Mouse (Mus musculus): ENCODE results near the gene Gm18596. TPM values are rescaled to one million over a fixed set of nuclear protein-coding genes. Genes with fewer than 3 reads are reported as not detected.
A peak's percentile ranks its signal among the peaks of the same experiment; 100 is the strongest.
"Not testable (repeated sequence)": the region's sequence is repeated elsewhere in the genome, so short reads cannot be mapped to it uniquely, and the experiment has no call there.

Gm18596 gene
- polyA plus RNA-seq, 1 experiment from 2014 or later, result not detected

DNA sequence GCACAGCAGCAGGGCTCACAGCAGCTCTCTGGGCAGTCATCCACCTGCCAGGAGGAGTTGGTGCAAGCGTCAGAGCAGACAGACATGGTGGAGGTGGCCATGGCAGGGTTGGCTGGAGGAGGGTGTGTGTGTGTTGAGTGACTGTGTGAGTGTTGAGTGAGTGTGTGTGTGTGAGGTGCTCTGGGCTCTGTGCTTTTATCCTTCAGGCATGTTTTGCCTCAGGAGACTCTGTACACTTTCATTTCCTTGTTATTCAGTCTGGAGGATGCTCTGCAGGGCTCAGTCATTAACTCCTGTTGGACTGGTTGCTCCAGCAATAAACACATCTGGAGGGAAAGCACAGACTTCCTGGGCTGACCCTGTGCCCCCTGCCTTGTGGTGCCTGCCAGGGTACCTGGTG, 8.8 kb upstream of the Gm18596 start, which contains the start of gene Gm9736:
Gene Gm9736 (minus strand): TSS at position 101 of the 400 bp plus-strand sequence.
- not testable (repeated sequence) for H3K9ac ChIP-seq (replicated peaks); H3K36me3 ChIP-seq; H3K4me3 ChIP-seq (replicated peaks); ATAC-seq; H3K4me1 ChIP-seq (replicated peaks); H3K4me2 ChIP-seq (replicated peaks); H3K27me3 ChIP-seq; H3K9me3 ChIP-seq
- 50% methylated on average over 1 of the region's 1 CpGs for WGBS
- peak within 1 kb of the TSS; percentile 35; the same call in 1 of the 2 replicates for H3K27ac ChIP-seq

DNA sequence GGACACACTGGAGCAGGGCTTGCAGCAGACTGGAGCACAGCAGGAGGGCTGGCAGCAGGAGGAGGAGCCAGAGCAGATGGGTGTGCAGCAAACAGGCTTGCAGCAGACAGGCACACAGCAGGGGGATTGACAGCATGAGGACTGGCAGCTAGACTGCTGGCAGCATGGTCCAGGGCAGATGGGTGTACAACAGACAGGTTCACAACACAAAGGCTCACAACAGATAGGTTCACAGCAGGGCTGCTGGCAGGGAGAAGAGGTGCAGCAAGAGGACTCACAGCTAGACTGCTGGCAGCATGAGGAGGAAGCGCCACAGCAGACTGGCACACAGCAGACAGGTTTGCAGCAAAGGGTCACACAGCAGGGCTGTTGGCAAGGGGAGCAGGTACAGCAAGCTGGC, 8.2 kb upstream of the Gm18596 start:
- 85% methylated on average over 1 of the region's 1 CpGs for WGBS
- not testable (repeated sequence) for H3K27ac ChIP-seq; H3K4me1 ChIP-seq (replicated peaks); H3K9me3 ChIP-seq; H3K9ac ChIP-seq (replicated peaks); H3K27me3 ChIP-seq; H3K4me3 ChIP-seq (replicated peaks); H3K36me3 ChIP-seq; H3K4me2 ChIP-seq (replicated peaks); ATAC-seq

DNA sequence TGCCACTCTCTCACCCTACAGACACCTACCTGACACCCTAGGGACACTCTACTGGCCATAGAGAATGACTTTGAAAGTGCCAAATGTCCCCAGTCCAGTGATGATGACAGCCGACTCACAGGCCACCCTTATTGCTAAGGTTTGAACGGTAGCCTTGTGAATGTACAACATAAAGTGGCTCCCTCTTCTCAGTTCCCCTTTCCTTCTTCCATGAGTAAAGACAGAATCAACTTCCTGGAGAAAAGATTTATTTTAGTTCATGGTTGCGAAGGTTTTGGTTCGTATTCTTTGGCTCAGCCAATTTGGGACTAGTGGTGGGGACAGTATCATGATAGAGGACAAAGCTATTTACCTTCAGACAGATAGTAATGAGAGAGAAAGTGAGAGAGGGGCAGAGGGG, 3.5 kb downstream of the Gm18596 start:
- Histone ChIP-seq H3K9ac (replicated peaks) (no peak overlapping the region), H3K4me1 (replicated peaks) (peaks cover 6% of the 10 kb centered on the region), H3K4me3 (replicated peaks) (no peak overlapping the region), H3K27ac (no peak overlapping the region), H3K4me2 (replicated peaks) (no peak overlapping the region), H3K27me3 (no peaks in the 10 kb centered on the region), H3K36me3 (no peaks in the 10 kb centered on the region), H3K9me3 (no peaks in the 10 kb centered on the region)
- WGBS, result 90% methylated on average over 4 of the region's 4 CpGs
- ATAC-seq, result no peak

- Histone ChIP-seq H3K9ac (replicated peaks) (no peak overlapping the region), H3K27me3 (no peaks in the 10 kb centered on the region), H3K4me2 (replicated peaks) (no peak overlapping the region), H3K27ac (no peak overlapping the region), H3K36me3 (no peaks in the 10 kb centered on the region), H3K4me3 (replicated peaks) (no peak overlapping the region), H3K9me3 (no peaks in the 10 kb centered on the region), H3K4me1 (replicated peaks) (peaks cover 6% of the 10 kb centered on the region)
- WGBS, result 94% methylated on average over 1 of the region's 1 CpGs
- ATAC-seq, result no peak
Measured at GRCm38 (mm10) chr10:77735928-77736327, 6.5 kb downstream of the Gm18596 start.

DNA sequence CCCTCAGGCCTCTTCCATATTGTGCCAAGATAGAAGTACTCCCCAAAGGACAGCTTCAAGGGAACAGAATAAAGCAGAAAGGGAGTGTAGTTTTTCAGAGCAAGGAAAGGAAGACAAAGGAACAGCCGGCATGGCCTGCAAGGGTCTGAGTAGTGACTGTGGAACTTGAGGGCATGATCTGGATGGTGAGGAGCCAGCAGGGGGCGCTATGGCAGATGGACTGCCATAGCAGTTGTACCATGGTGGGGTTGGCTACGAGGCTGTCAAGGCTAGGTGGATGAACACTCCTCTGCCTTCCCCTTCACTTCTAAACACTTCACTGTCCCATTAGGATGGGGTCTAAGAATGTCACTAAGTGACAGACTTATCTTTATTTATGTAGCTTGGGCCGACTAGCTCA, 13.2 kb downstream of the Gm18596 start:
- Histone ChIP-seq H3K4me3 (replicated peaks) (no peak overlapping the region), H3K27ac (no peak overlapping the region), H3K4me1 (replicated peaks) (no peaks in the 10 kb centered on the region), H3K9me3 (no peaks in the 10 kb centered on the region), H3K27me3 (no peaks in the 10 kb centered on the region), H3K9ac (replicated peaks) (no peak overlapping the region), H3K4me2 (replicated peaks) (no peak overlapping the region), H3K36me3 (no peaks in the 10 kb centered on the region)
- ATAC-seq, result no peak
- 52% methylated on average over 4 of the region's 4 CpGs for WGBS

GRCm38 (mm10) chr10:77728280-77728679, 14.2 kb downstream of the Gm18596 start:
- H3K27me3 ChIP-seq, result no peaks in the 10 kb centered on the region
- no peak overlapping the region for H3K9ac ChIP-seq (replicated peaks)
- H3K36me3 ChIP-seq, result no peaks in the 10 kb centered on the region
- H3K4me3 ChIP-seq (replicated peaks), result no peak overlapping the region
- no peak for ATAC-seq
- no peaks in the 10 kb centered on the region for H3K4me1 ChIP-seq (replicated peaks)
- 62% methylated on average over 4 of the region's 4 CpGs for WGBS
- H3K9me3 ChIP-seq, result no peaks in the 10 kb centered on the region
- H3K4me2 ChIP-seq (replicated peaks), result no peak overlapping the region
- no peak overlapping the region for H3K27ac ChIP-seq

DNA sequence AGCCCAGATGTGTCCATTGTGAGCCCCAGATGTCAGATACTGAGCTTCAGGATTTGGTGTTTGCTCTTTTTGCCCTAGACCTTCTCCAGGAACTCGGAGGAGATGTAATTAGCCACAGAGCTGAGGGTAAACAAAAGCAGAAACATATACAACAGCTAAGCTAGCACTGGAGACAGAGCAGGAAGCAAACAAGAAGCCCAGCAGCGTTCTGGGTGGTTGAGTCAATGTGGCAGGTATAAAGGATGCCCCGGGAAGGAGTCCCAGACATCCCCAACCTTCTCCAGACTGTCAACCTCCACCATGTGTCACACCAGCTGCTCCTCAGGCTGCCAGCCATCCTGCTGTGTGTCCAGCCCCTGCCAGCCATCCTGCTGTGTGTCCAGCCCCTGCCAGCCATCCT, 16.3 kb downstream of the Gm18596 start, which contains the start of gene Gm10100:
Gene Gm10100 (plus strand): TSS at position 301 of the 400 bp plus-strand sequence.
- ATAC-seq, result no peak
- Histone ChIP-seq H3K27me3 (no peaks in the 10 kb centered on the region), H3K9ac (replicated peaks) (no peak within 1 kb of the TSS), H3K36me3 (no peaks in the 10 kb centered on the region), H3K9me3 (no peaks in the 10 kb centered on the region), H3K27ac (no peak within 1 kb of the TSS), H3K4me2 (replicated peaks) (no peak within 1 kb of the TSS), H3K4me1 (replicated peaks) (no peaks in the 10 kb centered on the region), H3K4me3 (replicated peaks) (no peak within 1 kb of the TSS)
- 45% methylated on average over 3 of the region's 3 CpGs for WGBS

GRCm38 (mm10) chr10:77724855-77725254, 17.6 kb downstream of the Gm18596 start:
- no peak for ATAC-seq
- Histone ChIP-seq H3K9me3 (no peaks in the 10 kb centered on the region), H3K36me3 (no peaks in the 10 kb centered on the region), H3K9ac (replicated peaks) (no peak overlapping the region), H3K4me3 (replicated peaks) (no peak overlapping the region), H3K27me3 (no peaks in the 10 kb centered on the region), H3K27ac (no peak overlapping the region), H3K4me1 (replicated peaks) (no peaks in the 10 kb centered on the region), H3K4me2 (replicated peaks) (no peak overlapping the region)
- WGBS, result 75% methylated on average over 8 of the region's 8 CpGs

GRCm38 (mm10) chr10:77720299-77720698, 22.1 kb downstream of the Gm18596 start, which contains the start of gene Krtap12-1:
Gene Krtap12-1, plus strand, starts transcription at chr10:77720599.
- not testable (repeated sequence) for H3K4me3 ChIP-seq (replicated peaks); H3K27me3 ChIP-seq; H3K4me1 ChIP-seq (replicated peaks); H3K4me2 ChIP-seq (replicated peaks); H3K36me3 ChIP-seq; H3K9ac ChIP-seq (replicated peaks); H3K9me3 ChIP-seq; H3K27ac ChIP-seq; ATAC-seq
- 93% methylated on average over 1 of the region's 1 CpGs for WGBS

- WGBS, result 92% methylated on average over 1 of the region's 1 CpGs
- ATAC-seq, result no peak
Measured at GRCm38 (mm10) chr10:77715507-77715906, 26.9 kb downstream of the Gm18596 start, which contains the start of gene Gm10142. Gene Gm10142, plus strand, starts transcription at chr10:77715807.

DNA sequence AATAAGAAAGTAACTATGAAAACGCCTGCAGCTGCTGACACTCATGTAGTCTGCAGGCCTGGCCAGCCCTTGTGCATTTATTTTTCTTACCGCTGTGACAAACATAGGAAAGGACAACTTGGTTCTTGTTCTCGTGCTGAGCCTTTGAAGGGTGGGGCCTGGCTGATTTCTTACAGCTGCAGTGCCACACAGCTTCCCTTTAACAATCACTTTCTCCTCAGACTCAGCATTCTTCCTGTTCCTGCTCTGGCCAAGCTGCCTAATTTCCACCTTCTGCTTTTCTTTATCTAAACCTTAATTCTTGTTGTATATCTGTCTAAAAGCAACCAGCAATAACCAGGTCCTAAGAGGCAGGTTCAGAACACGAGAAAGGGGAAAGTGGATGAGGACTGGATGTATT, 28.7 kb downstream of the Gm18596 start:
- Histone ChIP-seq H3K9me3 (peaks cover 5% of the 10 kb centered on the region; the same call in 1 of the 2 replicates), H3K9ac (replicated peaks) (no peak overlapping the region), H3K4me1 (replicated peaks) (no peaks in the 10 kb centered on the region), H3K4me3 (replicated peaks) (no peak overlapping the region), H3K27me3 (no peaks in the 10 kb centered on the region), H3K4me2 (replicated peaks) (no peak overlapping the region), H3K36me3 (no peaks in the 10 kb centered on the region), H3K27ac (no peak overlapping the region)
- WGBS, result 85% methylated on average over 4 of the region's 4 CpGs
- no peak for ATAC-seq

More at GRCm38 (mm10) chr10:77715507-77715906, 26.9 kb downstream of the Gm18596 start, which contains the start of gene Gm10142:
- Histone ChIP-seq H3K9ac (replicated peaks) (no peak within 1 kb of the TSS), H3K27me3 (no peaks in the 10 kb centered on the region), H3K36me3 (no peaks in the 10 kb centered on the region), H3K4me3 (replicated peaks) (no peak within 1 kb of the TSS), H3K4me2 (replicated peaks) (no peak within 1 kb of the TSS), H3K9me3 (peaks cover 5% of the 10 kb centered on the region; the same call in 1 of the 2 replicates), H3K4me1 (replicated peaks) (no peaks in the 10 kb centered on the region), H3K27ac (no peak within 1 kb of the TSS)

GRCm38 (mm10) chr10:77711157-77711556, 31.3 kb downstream of the Gm18596 start, which contains the start of gene Gm10024:
Gene Gm10024, plus strand, starts transcription at chr10:77711457.
- not testable (repeated sequence) for H3K36me3 ChIP-seq; H3K27me3 ChIP-seq; H3K4me3 ChIP-seq (replicated peaks); H3K4me2 ChIP-seq (replicated peaks); H3K27ac ChIP-seq; H3K9ac ChIP-seq (replicated peaks); H3K4me1 ChIP-seq (replicated peaks); ATAC-seq
- peaks cover 11% of the 10 kb centered on the region for H3K9me3 ChIP-seq

GRCm38 (mm10) chr10:77709831-77710230, 32.6 kb downstream of the Gm18596 start:
- no peak overlapping the region for H3K9ac ChIP-seq (replicated peaks)
- no peak for ATAC-seq
- no peak overlapping the region for H3K27ac ChIP-seq
- no peak overlapping the region for H3K4me3 ChIP-seq (replicated peaks)
- no peaks in the 10 kb centered on the region for H3K4me1 ChIP-seq (replicated peaks)
- no peak overlapping the region for H3K4me2 ChIP-seq (replicated peaks)
- peaks cover 13% of the 10 kb centered on the region for H3K9me3 ChIP-seq
- no peaks in the 10 kb centered on the region for H3K36me3 ChIP-seq
- 76% methylated on average over 3 of the region's 3 CpGs for WGBS
- no peaks in the 10 kb centered on the region for H3K27me3 ChIP-seq
